Mouse (Mus musculus) CH12.LX (cell line): ENCODE measurements at regions not wholly inside any gene's neighbourhood (a gene's known extent, or its start where the extent isn't known, plus 50 kb on each side); places are given as distances from the start of the nearest gene placed in this dataset.

Experiments used
- CHD1 ChIP-seq: IDR thresholded peaks from 2 replicates; pipeline ENCODE4 v1.6.1; 2012; ENCODE audit warnings: low read depth, low read length, improper control_type of control experiment, inconsistent platforms
- CTCF ChIP-seq, 2 experiments: IDR thresholded peaks in 1 of 2; conservative IDR thresholded peaks in 1 of 2; 2 replicates each; pipeline ENCODE4 v1.5.1; 2011 to 2012; ENCODE audit warnings: low read depth in 2 of 2, low read length in 2 of 2, improper control_type of control experiment in 1 of 2, inconsistent platforms in 1 of 2, mild to moderate bottlenecking in 1 of 2, moderate library complexity in 1 of 2
- EP300 ChIP-seq: IDR thresholded peaks from 2 replicates; pipeline ENCODE4 v1.6.1; 2011; ENCODE audit warnings: low read length, improper control_type of control experiment
- HCFC1 ChIP-seq: IDR thresholded peaks from 2 replicates; pipeline ENCODE4 v1.6.1; 2012; ENCODE audit warnings: low read depth, mild to moderate bottlenecking, inconsistent platforms, low read length, improper control_type of control experiment
- MEF2A ChIP-seq: IDR thresholded peaks from 2 replicates; pipeline ENCODE4 v1.6.1; 2014; ENCODE audit warnings: low read depth, mild to moderate bottlenecking, inconsistent platforms, low read length, improper control_type of control experiment, borderline replicate concordance
- POLR2A ChIP-seq: IDR thresholded peaks from 2 replicates; pipeline ENCODE4 v1.6.1; 2011; ENCODE audit warnings: low read depth, mild to moderate bottlenecking, improper control_type of control experiment, low read length
- SIN3A ChIP-seq: IDR thresholded peaks from 2 replicates; pipeline ENCODE4 v1.6.1; 2012; ENCODE audit warnings: low read length, improper control_type of control experiment, inconsistent platforms
- TBP ChIP-seq: conservative IDR thresholded peaks from 2 replicates; pipeline ENCODE4 v1.6.1; 2011; ENCODE audit warnings: low read depth, low read length, improper control_type of control experiment
- TCF12 ChIP-seq: IDR thresholded peaks from 2 replicates; pipeline ENCODE4 v1.6.1; 2014; ENCODE audit warnings: low read depth, mild to moderate bottlenecking, inconsistent platforms, low read length, improper control_type of control experiment
- UBTF ChIP-seq: IDR thresholded peaks from 2 replicates; pipeline ENCODE4 v1.6.1; 2012; ENCODE audit warnings: low read depth, mild to moderate bottlenecking, inconsistent platforms, low read length, improper control_type of control experiment, moderate library complexity

- TF ChIP-seq CTCF (conservative IDR thresholded peaks at IDR 0.05 in 1 of 2, IDR thresholded peaks at IDR 0.05 in 1 of 2; ENCODE audit: low read depth in 2 of 2, low read length in 2 of 2) (no peak), TCF12 (no peak), HCFC1 (no peak), TBP (no peak), POLR2A (no peak), SIN3A (no peak), UBTF (no peak), MEF2A (no peak), EP300 (no peak), CHD1 (no peak)
Observed at GRCm38 (mm10) chr16:49335916-49336315, 278.6 kb downstream of the Myh15 start.
